Mouse (Mus musculus) ovary, adult 18-20 months (tissue): ENCODE results near the gene Adcy3.
"Not testable (repeated sequence)": the region's sequence is repeated elsewhere in the genome, so short reads cannot be mapped to it uniquely, and the experiment has no call there.

Source experiments
- DNase-seq: peaks from one replicate; pipeline ENCODE4 v3.0.0; 2022; ENCODE audit warnings: low spot score, mixed read lengths

Adcy3 gene

DNA sequence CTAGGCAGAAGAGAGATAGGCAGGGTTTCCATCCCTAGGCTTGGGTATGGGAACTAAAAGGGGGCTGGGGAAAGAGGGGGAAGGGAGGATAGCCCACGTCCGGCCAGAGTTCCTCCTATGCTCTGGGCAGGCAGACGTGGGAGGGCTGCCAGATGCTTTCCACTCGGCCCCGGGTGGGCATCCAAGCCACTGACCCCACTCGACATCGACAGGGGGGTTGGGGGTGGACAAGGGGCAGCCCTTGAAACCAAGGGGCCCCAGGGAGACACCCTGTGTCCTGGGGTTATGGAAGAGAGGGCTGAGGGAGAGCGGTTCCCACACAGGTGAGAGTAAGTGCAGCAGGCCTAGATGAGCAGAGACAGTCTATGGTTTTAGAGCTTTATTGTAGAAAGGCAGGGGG lies 107.4 kb downstream of the Adcy3 start:
- DNase-seq, result not testable (repeated sequence)

DNA sequence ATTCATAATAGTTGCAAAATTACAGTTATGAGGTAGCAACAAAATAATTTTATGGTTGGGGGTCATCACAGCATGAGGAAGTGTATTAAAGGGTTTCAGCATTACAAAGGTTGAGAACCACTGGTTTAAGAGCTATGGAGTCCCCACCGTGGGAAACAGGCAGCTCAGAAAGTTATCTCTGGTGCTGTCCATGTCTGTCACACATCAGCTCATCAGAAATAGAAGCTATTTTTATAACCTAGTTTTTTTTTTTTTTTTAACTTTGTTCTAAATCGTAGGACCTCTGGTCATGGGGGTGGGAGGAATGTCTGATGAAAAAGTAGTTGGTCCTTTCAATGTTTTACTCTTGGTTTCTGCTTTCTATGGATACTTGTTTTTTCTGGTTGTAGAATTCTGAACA lies 110.9 kb downstream of the Adcy3 start:
- DNase-seq, result no peak

DNA sequence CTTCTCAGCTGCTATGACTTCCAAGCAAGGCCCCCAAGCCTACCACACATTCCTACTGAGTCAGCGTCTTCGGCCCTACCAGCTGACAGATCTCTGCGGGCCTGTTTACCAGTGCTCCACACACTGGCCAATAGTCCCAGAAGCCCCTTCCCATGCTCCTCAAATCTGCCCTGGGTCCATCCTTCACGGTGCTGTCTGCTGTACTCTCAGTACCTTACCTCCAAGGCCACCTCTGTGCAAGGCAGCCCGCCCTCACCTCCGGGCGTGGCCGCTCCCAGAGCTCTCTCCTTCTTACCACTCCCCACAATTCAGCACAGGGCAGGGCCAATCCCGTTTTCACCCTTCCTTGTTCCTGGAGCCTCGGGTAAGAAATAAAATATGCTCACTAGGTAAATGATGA lies 112.8 kb downstream of the Adcy3 start:
- DNase-seq, result no peak

DNA sequence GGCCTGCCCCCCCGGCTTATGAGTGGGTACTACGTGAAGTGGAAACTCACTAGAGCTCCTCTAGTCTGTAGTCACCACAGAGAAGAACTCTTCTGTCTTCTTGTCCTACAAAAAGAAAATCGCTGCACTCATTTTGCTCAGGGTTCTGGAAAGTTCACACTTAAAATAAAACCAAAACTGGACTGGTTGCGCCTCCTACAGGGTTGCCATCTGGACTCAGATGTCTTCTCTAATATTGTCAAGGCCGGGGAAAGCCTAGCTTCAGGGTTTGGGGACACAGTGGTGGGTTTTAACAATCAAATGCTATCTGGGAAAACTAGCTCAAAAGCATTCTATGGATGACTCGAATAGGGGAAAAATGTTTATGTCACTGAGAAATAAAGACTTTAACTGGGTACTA lies 116.9 kb downstream of the Adcy3 start:
- DNase-seq, result no peak

DNA sequence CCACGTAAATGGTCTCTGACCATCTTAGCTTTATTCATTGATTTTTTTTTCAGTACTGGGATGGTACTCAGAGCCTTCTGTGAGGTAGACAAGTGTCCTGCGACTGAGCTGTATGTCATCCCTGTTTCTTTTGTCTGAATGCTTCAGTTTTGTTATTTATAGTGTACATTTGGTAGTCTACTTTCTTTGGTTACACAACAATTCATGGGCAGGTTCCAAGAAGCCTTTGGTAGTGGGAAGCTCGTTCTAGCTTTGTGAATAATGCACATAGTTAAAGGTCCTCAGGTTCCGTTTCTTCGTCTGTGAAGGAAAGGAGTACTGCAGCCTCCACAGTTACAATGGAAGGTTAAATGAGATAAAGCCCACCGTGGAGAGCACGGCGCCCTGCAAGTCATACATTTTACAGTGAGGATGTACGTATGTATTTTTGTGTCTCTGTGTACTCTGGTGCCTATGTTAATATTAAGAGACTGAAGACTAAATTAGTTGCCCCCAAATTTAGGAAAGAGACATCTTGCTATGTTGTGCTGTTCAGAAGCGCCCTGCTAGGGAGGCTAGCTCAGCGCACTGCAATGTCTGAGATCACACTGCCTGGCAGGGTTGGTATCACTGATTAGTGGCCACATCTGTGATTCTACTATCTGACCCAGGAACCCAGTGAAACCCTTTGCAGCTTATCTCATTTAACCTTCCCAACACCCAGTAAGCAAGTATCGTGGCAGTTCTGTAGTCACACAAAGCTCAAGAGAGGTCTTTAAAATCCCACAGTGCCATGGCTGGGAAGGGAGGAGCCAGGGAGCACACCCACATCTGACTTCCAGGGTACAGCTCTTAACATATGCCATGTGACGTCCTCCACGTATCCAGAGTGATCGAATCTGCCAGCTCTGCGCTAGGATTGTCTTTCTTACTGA lies 120.1 kb downstream of the Adcy3 start:
- DNase-seq, result no peak
